Mouse (Mus musculus) small intestine, adult 2 months (tissue): ENCODE data around the gene Acer1.

Source experiments
- CTCF ChIP-seq: fragments of 200-500 bp; IDR thresholded peaks from 2 replicates; pipeline ENCODE4 v1.5.1; 2012; ENCODE audit warnings: low read depth, mild to moderate bottlenecking, control low read depth, inconsistent platforms, low read length, moderate library complexity, mixed read lengths; ENCODE audit not compliant: insufficient replicate concordance, insufficient read length; ENCODE audit errors: extremely low read depth
- POLR2A ChIP-seq: fragments of 200-500 bp; IDR thresholded peaks from 2 replicates; pipeline ENCODE4 v1.6.1; 2012; ENCODE audit warnings: low read depth, mild to moderate bottlenecking, control low read depth, inconsistent platforms, low read length, moderate library complexity

DNA sequence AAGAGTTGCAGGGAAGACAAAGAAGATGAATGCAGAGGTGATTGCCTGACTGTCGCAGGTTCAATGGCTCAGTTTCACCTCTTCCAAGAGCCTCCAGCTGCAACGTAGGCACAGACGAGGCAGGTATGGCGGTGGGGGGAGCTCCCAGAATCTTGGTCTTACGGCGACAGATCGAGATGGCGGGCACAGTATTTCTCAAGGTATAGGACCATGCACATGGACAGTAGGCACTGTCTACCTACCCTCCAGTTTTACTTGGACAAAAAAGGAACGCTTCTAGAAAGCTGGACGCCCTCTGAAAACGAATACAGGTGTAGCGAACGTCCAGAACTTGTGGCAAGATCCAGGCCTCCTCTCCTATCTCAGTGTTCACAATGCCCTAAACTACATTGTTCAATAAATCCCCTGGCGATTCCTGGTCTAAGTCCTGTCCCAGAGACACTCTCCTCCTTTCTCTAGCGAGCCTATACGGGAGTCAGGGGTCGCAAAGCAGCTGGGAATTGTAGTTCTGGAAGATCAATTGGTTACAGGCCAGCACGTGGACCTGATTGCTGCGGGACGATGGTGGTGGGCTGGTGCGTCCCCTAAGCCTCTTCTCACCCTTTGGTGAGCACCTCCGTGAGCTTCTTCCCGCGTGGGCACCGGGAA, 7.7 kb upstream of the Acer1 start:
- TF ChIP-seq CTCF (no peak), POLR2A (no peak)
